ENCODE assay signal across 8 mouse cellular contexts in genomic region chr6:124712918-124713317, GRCm38 (mm10). TPM values are rescaled to one million over a fixed set of nuclear protein-coding genes. Genes with fewer than 3 reads are reported as not detected.
DNase-seq lines count a peak whose midpoint lies in the region; ATAC-seq lines count a peak whose summit lies in the region.

No protein-coding gene starts in this region.

- no peaks in the 10 kb centered on the region for H3K9me3 ChIP-seq in kidney, embryonic 14.5 days (ENCODE audit: control insufficient read depth, low read length)
- no peaks in the 10 kb centered on the region for H3K9me3 ChIP-seq in hindbrain, embryonic 14.5 days (ENCODE audit: control insufficient read depth, low read length)
- no peaks in the 10 kb centered on the region for H3K9me3 ChIP-seq in midbrain, embryonic 13.5 days

- H3K9ac ChIP-seq in kidney, embryonic 14.5 days (ENCODE audit: low read depth, low read length): peak overlapping the region; percentile 88
- H3K9ac ChIP-seq in hindbrain, embryonic 14.5 days: peak overlapping the region; percentile 93
- peak overlapping the region; percentile 97 for H3K9ac ChIP-seq in midbrain, embryonic 13.5 days (replicated peaks)

- WGBS in kidney, embryonic 14.5 days: 13% methylated on average over 11 of the region's 11 CpGs
- 22% methylated on average over 11 of the region's 11 CpGs for WGBS in hindbrain, embryonic 14.5 days
- WGBS in midbrain, embryonic 13.5 days: 22% methylated on average over 11 of the region's 11 CpGs

- peaks cover 24% of the 10 kb centered on the region for H3K4me1 ChIP-seq in kidney, embryonic 14.5 days (ENCODE audit: control insufficient read depth, insufficient read depth, low read length)
- H3K4me1 ChIP-seq in brown adipose tissue, adult 24 weeks (ENCODE audit: control insufficient read depth, insufficient read depth, insufficient read length, low read length): peaks cover 9% of the 10 kb centered on the region
- H3K4me1 ChIP-seq in hindbrain, embryonic 14.5 days (replicated peaks; ENCODE audit: control insufficient read depth, insufficient read depth, low read length): peaks cover 23% of the 10 kb centered on the region
- H3K4me1 ChIP-seq in midbrain, embryonic 13.5 days (replicated peaks): peaks cover 43% of the 10 kb centered on the region

- no peak for ATAC-seq in kidney, embryonic 14.5 days (ENCODE audit: low FRiP score, low TSS enrichment)
- ATAC-seq in hindbrain, embryonic 14.5 days (ENCODE audit: low FRiP score): no peak
- ATAC-seq in midbrain, embryonic 13.5 days: no peak

- DNase-seq in kidney, postnatal 10 days: no peak
- no peak for DNase-seq in hindbrain, embryonic 14.5 days (ENCODE audit: low spot score)
- DNase-seq in MN1 (ENCODE audit: low spot score): no peak
- DNase-seq in B cell, adult 2 months: no peak
- no peak for DNase-seq in cerebellum, postnatal 25 days

- peak overlapping the region; percentile 87; the same call in 1 of the 2 replicates for H3K27ac ChIP-seq in kidney, embryonic 14.5 days (ENCODE audit: low read depth, low read length)
- H3K27ac ChIP-seq in brown adipose tissue, adult 24 weeks (replicated peaks; ENCODE audit: low read depth, low read length): peak overlapping the region; percentile 77
- peak overlapping the region; percentile 81; the same call in 1 of the 2 replicates for H3K27ac ChIP-seq in hindbrain, embryonic 14.5 days
- peak overlapping the region; percentile 86 for H3K27ac ChIP-seq in midbrain, embryonic 13.5 days

- H3K36me3 ChIP-seq in kidney, embryonic 14.5 days (ENCODE audit: control insufficient read depth, insufficient read depth, low read length): peaks cover 56% of the 10 kb centered on the region
- H3K36me3 ChIP-seq in hindbrain, embryonic 14.5 days (replicated peaks; ENCODE audit: control insufficient read depth, insufficient read depth): peaks cover 49% of the 10 kb centered on the region
- H3K36me3 ChIP-seq in midbrain, embryonic 13.5 days: peaks cover 53% of the 10 kb centered on the region

- H3K4me3 ChIP-seq in kidney, embryonic 14.5 days (ENCODE audit: low read length): peak overlapping the region; percentile 68
- H3K4me3 ChIP-seq in brown adipose tissue, adult 24 weeks (ENCODE audit: insufficient read depth, low read depth, low read length): peak overlapping the region; percentile 72
- peak overlapping the region; percentile 90 for H3K4me3 ChIP-seq in hindbrain, embryonic 14.5 days (replicated peaks; ENCODE audit: low read length)
- H3K4me3 ChIP-seq in midbrain, embryonic 13.5 days (replicated peaks): peak overlapping the region; percentile 99

- no peaks in the 10 kb centered on the region for H3K27me3 ChIP-seq in kidney, embryonic 14.5 days (ENCODE audit: control insufficient read depth, insufficient read depth, low read length)
- no peaks in the 10 kb centered on the region for H3K27me3 ChIP-seq in hindbrain, embryonic 14.5 days (ENCODE audit: control insufficient read depth, insufficient read depth, low read length)
- H3K27me3 ChIP-seq in midbrain, embryonic 13.5 days: no peaks in the 10 kb centered on the region

- peak overlapping the region; percentile 90 for H3K4me2 ChIP-seq in kidney, embryonic 14.5 days (replicated peaks; ENCODE audit: low read depth, low read length)
- peak overlapping the region; percentile 92 for H3K4me2 ChIP-seq in hindbrain, embryonic 14.5 days (replicated peaks)
- H3K4me2 ChIP-seq in midbrain, embryonic 13.5 days (replicated peaks): peak overlapping the region; percentile 98

RNA-seq across cellular contexts. Expression of gene Phb2, which starts 0.8 kb away (rescaled TPM):
- 341 and 402 TPM in 2 replicates for polyA plus RNA-seq in kidney, embryonic 14.5 days (2014; fragmentation: Nextera tagmentation; extraction: Ambion mirVana)
- 284 and 381 TPM in 2 replicates for polyA plus RNA-seq in brown adipose tissue, adult 24 weeks (2012; ENCODE audit: insufficient read depth, insufficient read length, missing spikeins)
- polyA plus RNA-seq in hindbrain, embryonic 14.5 days (2014; fragmentation: Nextera tagmentation; extraction: Ambion mirVana): 241 and 242 TPM in 2 replicates
- polyA plus RNA-seq in midbrain, embryonic 13.5 days (2015; fragmentation: Nextera tagmentation; extraction: Ambion mirVana): 258 and 276 TPM in 2 replicates

RNA-seq across cellular contexts. Expression of gene Emg1, which starts 0.9 kb away (rescaled TPM):
- 233 and 278 TPM in 2 replicates for polyA plus RNA-seq in kidney, embryonic 14.5 days (2014; fragmentation: Nextera tagmentation; extraction: Ambion mirVana)
- 78.3 and 102 TPM in 2 replicates for polyA plus RNA-seq in brown adipose tissue, adult 24 weeks (2012; ENCODE audit: insufficient read depth, insufficient read length, missing spikeins)
- 91.4 and 94.1 TPM in 2 replicates for polyA plus RNA-seq in hindbrain, embryonic 14.5 days (2014; fragmentation: Nextera tagmentation; extraction: Ambion mirVana)
- polyA plus RNA-seq in midbrain, embryonic 13.5 days (2015; fragmentation: Nextera tagmentation; extraction: Ambion mirVana): 136 and 144 TPM in 2 replicates

RNA-seq across cellular contexts. Expression of gene Ptpn6, which starts 25.6 kb away (rescaled TPM):
- 10.0 and 12.9 TPM in 2 replicates for polyA plus RNA-seq in kidney, embryonic 14.5 days (2014; fragmentation: Nextera tagmentation; extraction: Ambion mirVana)
- polyA plus RNA-seq in brown adipose tissue, adult 24 weeks (2012; ENCODE audit: insufficient read depth, insufficient read length, missing spikeins): 13.5 and 14.1 TPM in 2 replicates
- polyA plus RNA-seq in hindbrain, embryonic 14.5 days (2014; fragmentation: Nextera tagmentation; extraction: Ambion mirVana): 3.5 and 4.3 TPM in 2 replicates
- 3.4 and 4.1 TPM in 2 replicates for polyA plus RNA-seq in midbrain, embryonic 13.5 days (2015; fragmentation: Nextera tagmentation; extraction: Ambion mirVana)

RNA-seq across cellular contexts. Expression of gene Grcc10, which starts 28.3 kb away (rescaled TPM):
- polyA plus RNA-seq in kidney, embryonic 14.5 days (2014; fragmentation: Nextera tagmentation; extraction: Ambion mirVana): 564 and 762 TPM in 2 replicates
- 301 and 355 TPM in 2 replicates for polyA plus RNA-seq in brown adipose tissue, adult 24 weeks (2012; ENCODE audit: insufficient read depth, insufficient read length, missing spikeins)
- polyA plus RNA-seq in hindbrain, embryonic 14.5 days (2014; fragmentation: Nextera tagmentation; extraction: Ambion mirVana): 616 and 701 TPM in 2 replicates
- polyA plus RNA-seq in midbrain, embryonic 13.5 days (2015; fragmentation: Nextera tagmentation; extraction: Ambion mirVana): 710 and 725 TPM in 2 replicates

RNA-seq across cellular contexts. Expression of gene Gm45234, which starts 42.9 kb away (rescaled TPM):
- not detected in 2 replicates for polyA plus RNA-seq in kidney, embryonic 14.5 days (2014; fragmentation: Nextera tagmentation; extraction: Ambion mirVana)
- polyA plus RNA-seq in brown adipose tissue, adult 24 weeks (2012; ENCODE audit: insufficient read depth, insufficient read length, missing spikeins): not detected in 2 replicates
- polyA plus RNA-seq in hindbrain, embryonic 14.5 days (2014; fragmentation: Nextera tagmentation; extraction: Ambion mirVana): not detected in 2 replicates
- not detected in 2 replicates for polyA plus RNA-seq in midbrain, embryonic 13.5 days (2015; fragmentation: Nextera tagmentation; extraction: Ambion mirVana)
